Comparison of ENCODE assay signal across 12 mouse cellular contexts in genomic region chr17:27488173-27488823, GRCm38 (mm10). TPM values are rescaled to one million over a fixed set of nuclear protein-coding genes. Genes with fewer than 3 reads are reported as not detected.
DNase-seq lines count a peak whose midpoint lies in the region; ATAC-seq and TF ChIP-seq lines count a peak whose summit lies in the region.
"Had no signal": no experiment of that assay in that cellular context is flagged by ENCODE, and none has a peak within 500 bp of the region (broad histone marks: within the 10 kb centered on the region; RNA-seq: fewer than 3 reads in every experiment).

No protein-coding gene starts in this region.

- TF ChIP-seq CTCF in cerebellum, adult 2 months (IDR thresholded peaks at IDR 0.05; ENCODE audit: borderline replicate concordance, insufficient read depth, low read depth, low read length): no peak

- no peak for ATAC-seq in hindbrain, embryonic 15.5 days (ENCODE audit: low FRiP score, low read depth)
- ATAC-seq in hindbrain, embryonic 14.5 days (ENCODE audit: low FRiP score): no peak
- ATAC-seq in erythroblast, adult 5-6 weeks (replicated peaks; ENCODE audit: low FRiP score, poor library complexity, severe bottlenecking): no peak
- ATAC-seq in megakaryocyte progenitor cell, adult 5-6 weeks (replicated peaks; ENCODE audit: poor library complexity): no peak

- H3K4me3 ChIP-seq in cerebellum, adult 2 months (replicated peaks; ENCODE audit: insufficient read depth, low read depth, low read length): no peak overlapping the region
- no peak overlapping the region for H3K4me3 ChIP-seq in hindbrain, embryonic 15.5 days
- H3K4me3 ChIP-seq in hindbrain, embryonic 14.5 days (replicated peaks; ENCODE audit: low read length): no peak overlapping the region
- H3K4me3 ChIP-seq: left cerebral cortex, adult 2 months; limb, embryonic 15.5 days had no signal

- H3K4me1 ChIP-seq in cerebellum, adult 2 months (ENCODE audit: control insufficient read depth, insufficient read depth, low read length): peaks cover 75% of the 10 kb centered on the region
- H3K4me1 ChIP-seq in hindbrain, embryonic 15.5 days (replicated peaks): peaks cover 19% of the 10 kb centered on the region
- peaks cover 11% of the 10 kb centered on the region for H3K4me1 ChIP-seq in hindbrain, embryonic 14.5 days (replicated peaks; ENCODE audit: control insufficient read depth, insufficient read depth, low read length)

- no peaks in the 10 kb centered on the region for H3K9me3 ChIP-seq in hindbrain, embryonic 15.5 days
- no peaks in the 10 kb centered on the region for H3K9me3 ChIP-seq in hindbrain, embryonic 14.5 days (ENCODE audit: control insufficient read depth, low read length)
- H3K9me3 ChIP-seq: limb, embryonic 15.5 days had no signal

- TF ChIP-seq POLR2A in cerebellum, adult 2 months (IDR thresholded peaks at IDR 0.05; ENCODE audit: borderline replicate concordance, insufficient read depth, low read length): no peak

- no peaks in the 10 kb centered on the region for H3K27me3 ChIP-seq in cerebellum, adult 2 months (ENCODE audit: control insufficient read depth, insufficient read depth, low read length)
- no peaks in the 10 kb centered on the region for H3K27me3 ChIP-seq in hindbrain, embryonic 15.5 days
- no peaks in the 10 kb centered on the region for H3K27me3 ChIP-seq in hindbrain, embryonic 14.5 days (ENCODE audit: control insufficient read depth, insufficient read depth, low read length)
- H3K27me3 ChIP-seq: limb, embryonic 15.5 days had no signal

- no peaks in the 10 kb centered on the region for H3K36me3 ChIP-seq in hindbrain, embryonic 15.5 days
- no peaks in the 10 kb centered on the region for H3K36me3 ChIP-seq in hindbrain, embryonic 14.5 days (replicated peaks; ENCODE audit: control insufficient read depth, insufficient read depth)
- H3K36me3 ChIP-seq: limb, embryonic 15.5 days had no signal

- no peak for DNase-seq in cerebellum, adult 2 months
- no peak for DNase-seq in cerebellum, adult 8-10 months
- no peak for DNase-seq in hindbrain, embryonic 14.5 days (ENCODE audit: low spot score)
- peak; percentile 58 for DNase-seq in MN1 (ENCODE audit: low spot score)
- DNase-seq in layer of hippocampus, postnatal 36 days: peak; percentile 12 to 16

- no peak overlapping the region for H3K4me2 ChIP-seq in hindbrain, embryonic 15.5 days
- H3K4me2 ChIP-seq in hindbrain, embryonic 14.5 days (replicated peaks): no peak overlapping the region
- H3K4me2 ChIP-seq: limb, embryonic 15.5 days had no signal

- H3K9ac ChIP-seq in hindbrain, embryonic 15.5 days: no peak overlapping the region
- H3K9ac ChIP-seq in hindbrain, embryonic 14.5 days: no peak overlapping the region
- H3K9ac ChIP-seq: limb, embryonic 15.5 days had no signal

- peak overlapping the region; percentile 77 for H3K27ac ChIP-seq in cerebellum, adult 2 months (ENCODE audit: insufficient read depth, low read length)
- H3K27ac ChIP-seq in hindbrain, embryonic 15.5 days (replicated peaks): 0 out of 2 replicates have a peak overlapping the region, but pooled peaks have one; percentile 21
- H3K27ac ChIP-seq in hindbrain, embryonic 14.5 days: no peak overlapping the region
- H3K27ac ChIP-seq: left cerebral cortex, adult 2 months; limb, embryonic 15.5 days had no signal

- 14% methylated on average over 16 of the region's 16 CpGs for WGBS in cerebellum, adult 2 months
- WGBS in hindbrain, embryonic 15.5 days: 52% methylated on average over 16 of the region's 16 CpGs
- WGBS in hindbrain, embryonic 14.5 days: 54% methylated on average over 16 of the region's 16 CpGs

RNA-seq across cellular contexts. Expression of gene Grm4, which starts 32.9 kb away (rescaled TPM):
- polyA plus RNA-seq in cerebellum, adult 2 months (2012; rRNA removed): 310 and 403 TPM in 2 replicates
- 8.7 TPM in 2 replicates for polyA plus RNA-seq in hindbrain, embryonic 15.5 days (2015; fragmentation: Nextera tagmentation; extraction: Ambion mirVana)
- 9.0 and 10.1 TPM in 2 replicates for polyA plus RNA-seq in hindbrain, embryonic 14.5 days (2014; fragmentation: Nextera tagmentation; extraction: Ambion mirVana)
- 1 to 10 TPM; 8.9 to 9.6 TPM for total RNA-seq in layer of hippocampus, postnatal 36 days (2021)
- not detected in 2 replicates for total RNA-seq in erythroblast, adult 5-6 weeks (2015; ENCODE audit: low replicate concordance)
- not detected in 2 replicates for total RNA-seq in erythroblast, adult 5-6 weeks (2017; ENCODE audit: low replicate concordance)
- total RNA-seq in megakaryocyte progenitor cell, adult 5-6 weeks (2015): not detected in 2 replicates
- not detected in 2 replicates for total RNA-seq in megakaryocyte progenitor cell, adult 5-6 weeks (2017)
- total RNA-seq: megakaryocyte, adult 5-6 weeks had no signal
- polyA plus RNA-seq: heart, embryonic 14.5 days had no signal

Comparison
In these comparisons a context has a peak if more than half of its experiments do, and no peak if none do; other contexts are left out.
1. DNase-seq: peak in MN1 (single experiment) and layer of hippocampus, postnatal 36 days (2 of 2); none in cerebellum, adult 2 months (0 of 2), cerebellum, adult 8-10 months (single experiment) and hindbrain, embryonic 14.5 days (single experiment).
2. RNA of gene Grm4, which starts 32.9 kb away (total RNA-seq): 8.9 to 9.6 TPM in layer of hippocampus, postnatal 36 days; not detected in erythroblast, adult 5-6 weeks and not detected in megakaryocyte progenitor cell, adult 5-6 weeks; every median in the first group is over 4 times any median in the second.